In genomic region chr16:30262664-30263063, GRCm38 (mm10) we compare ENCODE assay signal across 8 mouse cellular contexts. TPM values are rescaled to one million over a fixed set of nuclear protein-coding genes. Genes with fewer than 3 reads are reported as not detected.
DNase-seq lines count a peak whose midpoint lies in the region; ATAC-seq and TF ChIP-seq lines count a peak whose summit lies in the region.

No protein-coding gene starts in this region.

- no peaks in the 10 kb centered on the region for H3K27me3 ChIP-seq in forebrain, postnatal 0 days (ENCODE audit: insufficient read depth, low read length)

- H3K4me1 ChIP-seq in forebrain, postnatal 0 days (ENCODE audit: insufficient read depth) = no peaks in the 10 kb centered on the region

- peak; percentile 41 for DNase-seq in cerebellum, adult 11 months
- peak; percentile 26 for DNase-seq in c-Kit-negative CD71-positive TER-119-positive erythroid progenitor cells, embryonic 14.5 days (ENCODE audit: low read depth, low spot score)
- peak; percentile 84 for DNase-seq in forebrain, postnatal 0 days
- peak; percentile 71 for DNase-seq in large intestine, adult 2 months (ENCODE audit: low read depth, low spot score)
- peak; percentile 58 to 75 for DNase-seq in lung, postnatal 4 days
- peak; percentile 35 to 82 for DNase-seq in spleen, postnatal 10 days (ENCODE audit: low spot score in 2 of 2)

- no peaks in the 10 kb centered on the region for H3K36me3 ChIP-seq in forebrain, postnatal 0 days (ENCODE audit: insufficient read depth)

- WGBS in forebrain, postnatal 0 days = 2% methylated on average over 2 of the region's 2 CpGs
- WGBS in large intestine, adult 2 months = 0% methylated on average over 2 of the region's 2 CpGs

- no peak for ATAC-seq in cerebellum, adult (ENCODE audit: insufficient number of reproducible peaks, low FRiP score, low TSS enrichment)
- ATAC-seq in CD4-positive, CD25-positive, alpha-beta regulatory T cell, adult 4 months = peak; percentile 63
- peak; percentile 27 for ATAC-seq in forebrain, postnatal 0 days

- H3K9ac ChIP-seq in forebrain, postnatal 0 days = no peak overlapping the region

- no peak overlapping the region for H3K4me3 ChIP-seq in forebrain, postnatal 0 days (ENCODE audit: low read depth, low read length)

- no peak overlapping the region for H3K4me2 ChIP-seq in forebrain, postnatal 0 days (ENCODE audit: low read depth)

- peak; percentile 84 for TF ChIP-seq CTCF in forebrain, postnatal 0 days (IDR thresholded peaks at IDR 0.05; ENCODE audit: low read depth)

- no peak overlapping the region for H3K27ac ChIP-seq in forebrain, postnatal 0 days (ENCODE audit: low read depth, low read length)

- no peaks in the 10 kb centered on the region for H3K9me3 ChIP-seq in forebrain, postnatal 0 days (ENCODE audit: low read length)

RNA-seq across cellular contexts. Expression of gene Cpn2, which starts 4.6 kb away (rescaled TPM):
- not detected for polyA plus RNA-seq in CD4-positive, CD25-positive, alpha-beta regulatory T cell, adult 4 months (2017; shearing (Covaris generic))
- not detected in 2 replicates for total RNA-seq in forebrain, postnatal 0 days (2014; rRNA removed)
- not detected in 2 replicates for polyA plus RNA-seq in forebrain, postnatal 0 days (2015; fragmentation: Nextera tagmentation; extraction: Ambion mirVana)
- 0.38 and 0.44 TPM in 2 replicates for polyA plus RNA-seq in large intestine, adult 2 months (2012; rRNA removed)

RNA-seq across cellular contexts. Expression of gene Lrrc15, which starts 20.4 kb away (rescaled TPM):
- polyA plus RNA-seq in CD4-positive, CD25-positive, alpha-beta regulatory T cell, adult 4 months (2017; shearing (Covaris generic)) = not detected
- total RNA-seq in forebrain, postnatal 0 days (2014; rRNA removed) = 0.15 and 0.48 TPM in 2 replicates
- polyA plus RNA-seq in forebrain, postnatal 0 days (2015; fragmentation: Nextera tagmentation; extraction: Ambion mirVana) = 0.04 and 0.12 TPM in 2 replicates
- 0.02 and 0.03 TPM in 2 replicates for polyA plus RNA-seq in large intestine, adult 2 months (2012; rRNA removed)

RNA-seq across cellular contexts. Expression of gene Gp5, which starts 47.9 kb away (rescaled TPM):
- not detected for polyA plus RNA-seq in CD4-positive, CD25-positive, alpha-beta regulatory T cell, adult 4 months (2017; shearing (Covaris generic))
- total RNA-seq in forebrain, postnatal 0 days (2014; rRNA removed) = 0.24 and 0.54 TPM in 2 replicates
- polyA plus RNA-seq in forebrain, postnatal 0 days (2015; fragmentation: Nextera tagmentation; extraction: Ambion mirVana) = 0.43 and 0.82 TPM in 2 replicates
- 0.11 and 0.15 TPM in 2 replicates for polyA plus RNA-seq in large intestine, adult 2 months (2012; rRNA removed)

Comparison
In these comparisons a context has a peak if more than half of its experiments do, and no peak if none do; other contexts are left out.
1. DNase-seq: peak in every context shown above with its lines; median percentile 84 in forebrain, postnatal 0 days; 71 in large intestine, adult 2 months; 66 in lung, postnatal 4 days; 58 in spleen, postnatal 10 days; 41 in cerebellum, adult 11 months; 26 in c-Kit-negative CD71-positive TER-119-positive erythroid progenitor cells, embryonic 14.5 days.